Mouse (Mus musculus): ENCODE measurements around the gene Hamp2.
"Not testable (repeated sequence)": the region's sequence is repeated elsewhere in the genome, so short reads cannot be mapped to it uniquely, and the experiment has no call there.

Gene Hamp2

GRCm38 (mm10) chr7:30924581-30924980 lies at the start of gene Hamp2:
Gene Hamp2 (minus strand): TSS chr7:30924681.
- not testable (repeated sequence) for DNase-seq (ENCODE audit: extremely low read depth, low read depth, low spot score)

GRCm38 (mm10) chr7:30973501-30974289 lies 49.2 kb upstream of the Hamp2 start, which contains the start of gene Fam187b:
Gene Fam187b (plus strand): TSS chr7:30973790.
- no peak for DNase-seq (ENCODE audit: extremely low read depth, low read depth, low spot score)

- DNase-seq (ENCODE audit: extremely low read depth, low read depth, low spot score) = no peak
Observed at GRCm38 (mm10) chr7:30973251-30973500, 48.7 kb upstream of the Hamp2 start, which contains the start of gene Lsr. Gene Lsr (minus strand): TSS chr7:30973464.

- no peak for DNase-seq (ENCODE audit: extremely low read depth, low read depth, low spot score)
Observed at GRCm38 (mm10) chr7:30972426-30973250, 48.2 kb upstream of the Hamp2 start.

- DNase-seq (ENCODE audit: extremely low read depth, low read depth, low spot score) = no peak
Observed at GRCm38 (mm10) chr7:30971901-30972300, 47.4 kb upstream of the Hamp2 start.

GRCm38 (mm10) chr7:30969174-30969573 lies 44.7 kb upstream of the Hamp2 start:
- DNase-seq (ENCODE audit: extremely low read depth, low read depth, low spot score) = no peak

GRCm38 (mm10) chr7:30968611-30969010 lies 44.1 kb upstream of the Hamp2 start:
- DNase-seq (ENCODE audit: extremely low read depth, low read depth, low spot score) = no peak

GRCm38 (mm10) chr7:30966657-30967056 lies 42.2 kb upstream of the Hamp2 start:
- no peak for DNase-seq (ENCODE audit: extremely low read depth, low read depth, low spot score)

GRCm38 (mm10) chr7:30965677-30966076 lies 41.2 kb upstream of the Hamp2 start:
- DNase-seq (ENCODE audit: extremely low read depth, low read depth, low spot score) = no peak

GRCm38 (mm10) chr7:30964366-30964765 lies 39.9 kb upstream of the Hamp2 start:
- DNase-seq (ENCODE audit: extremely low read depth, low read depth, low spot score) = no peak

- DNase-seq (ENCODE audit: extremely low read depth, low read depth, low spot score) = no peak
Observed at GRCm38 (mm10) chr7:30962862-30963261, 38.4 kb upstream of the Hamp2 start.

- DNase-seq (ENCODE audit: extremely low read depth, low read depth, low spot score) = no peak
Observed at GRCm38 (mm10) chr7:30959786-30960349, 35.4 kb upstream of the Hamp2 start.

GRCm38 (mm10) chr7:30958866-30959487 lies 34.5 kb upstream of the Hamp2 start:
- DNase-seq (ENCODE audit: extremely low read depth, low read depth, low spot score) = no peak

- no peak for DNase-seq (ENCODE audit: extremely low read depth, low read depth, low spot score)
Observed at GRCm38 (mm10) chr7:30958109-30958865, 33.8 kb upstream of the Hamp2 start.

- DNase-seq (ENCODE audit: extremely low read depth, low read depth, low spot score) = no peak
Observed at GRCm38 (mm10) chr7:30957367-30957783, 32.9 kb upstream of the Hamp2 start.

GRCm38 (mm10) chr7:30956756-30957366 lies 32.4 kb upstream of the Hamp2 start, which contains the start of gene Usf2:
Gene Usf2 (minus strand): TSS chr7:30956803.
- DNase-seq (ENCODE audit: extremely low read depth, low read depth, low spot score) = no peak

GRCm38 (mm10) chr7:30956357-30956751 lies 31.9 kb upstream of the Hamp2 start:
- no peak for DNase-seq (ENCODE audit: extremely low read depth, low read depth, low spot score)

- no peak for DNase-seq (ENCODE audit: extremely low read depth, low read depth, low spot score)
Observed at GRCm38 (mm10) chr7:30955584-30956356, 31.3 kb upstream of the Hamp2 start.

- no peak for DNase-seq (ENCODE audit: extremely low read depth, low read depth, low spot score)
Observed at GRCm38 (mm10) chr7:30954971-30955520, 30.6 kb upstream of the Hamp2 start.

Data from fat pad, adult 2 months (tissue).